Mouse (Mus musculus): ENCODE measurements around the gene Gm49361. TPM values are rescaled to one million over a fixed set of nuclear protein-coding genes. Genes with fewer than 3 reads are reported as not detected.

Gm49361 gene
- polyA plus RNA-seq, 1 experiment: not detected

GRCm38 (mm10) chr14:57730527-57730926 lies 15.4 kb downstream of the Gm49361 start:
- no peak for DNase-seq (ENCODE audit: low spot score)

- no peak for DNase-seq (ENCODE audit: low spot score)
These were observed 15.9 kb downstream of the Gm49361 start for GRCm38 (mm10) chr14:57729975-57730499.

- DNase-seq (ENCODE audit: low spot score): no peak
These were observed 16.5 kb downstream of the Gm49361 start for GRCm38 (mm10) chr14:57729364-57729763.

GRCm38 (mm10) chr14:57726172-57726571 lies 19.7 kb downstream of the Gm49361 start:
- DNase-seq (ENCODE audit: low spot score): no peak

GRCm38 (mm10) chr14:57724473-57724872 lies 21.4 kb downstream of the Gm49361 start:
- DNase-seq (ENCODE audit: low spot score): no peak

- no peak for DNase-seq (ENCODE audit: low spot score)
These were observed 27.7 kb downstream of the Gm49361 start for GRCm38 (mm10) chr14:57718245-57718644.

- no peak for DNase-seq (ENCODE audit: low spot score)
These were observed 29.2 kb downstream of the Gm49361 start for GRCm38 (mm10) chr14:57716601-57717245.

GRCm38 (mm10) chr14:57712884-57713283 lies 33.0 kb downstream of the Gm49361 start:
- no peak for DNase-seq (ENCODE audit: low spot score)

- DNase-seq (ENCODE audit: low spot score): no peak
These were observed 34.8 kb downstream of the Gm49361 start for GRCm38 (mm10) chr14:57711059-57711458.

GRCm38 (mm10) chr14:57709171-57709570 lies 36.7 kb downstream of the Gm49361 start:
- DNase-seq (ENCODE audit: low spot score): no peak

- no peak for DNase-seq (ENCODE audit: low spot score)
These were observed 37.3 kb downstream of the Gm49361 start for GRCm38 (mm10) chr14:57708580-57708979.

- DNase-seq (ENCODE audit: low spot score): no peak
These were observed 38.6 kb downstream of the Gm49361 start for GRCm38 (mm10) chr14:57707100-57707893.

GRCm38 (mm10) chr14:57706760-57707099 lies 39.2 kb downstream of the Gm49361 start:
- DNase-seq (ENCODE audit: low spot score): no peak

GRCm38 (mm10) chr14:57705759-57706158 lies 40.1 kb downstream of the Gm49361 start:
- no peak for DNase-seq (ENCODE audit: low spot score)

- no peak for DNase-seq (ENCODE audit: low spot score)
These were observed 40.8 kb downstream of the Gm49361 start for GRCm38 (mm10) chr14:57705075-57705474.

GRCm38 (mm10) chr14:57701915-57702477 lies 43.9 kb downstream of the Gm49361 start:
- no peak for DNase-seq (ENCODE audit: low spot score)

- DNase-seq (ENCODE audit: low spot score): no peak
These were observed 46.4 kb downstream of the Gm49361 start for GRCm38 (mm10) chr14:57699461-57699970.

GRCm38 (mm10) chr14:57699016-57699415 lies 46.9 kb downstream of the Gm49361 start:
- no peak for DNase-seq (ENCODE audit: low spot score)

- no peak for DNase-seq (ENCODE audit: low spot score)
These were observed 49.8 kb downstream of the Gm49361 start for GRCm38 (mm10) chr14:57696066-57696465.

GRCm38 (mm10) chr14:57695550-57695949 lies 50.4 kb downstream of the Gm49361 start:
- no peak for DNase-seq (ENCODE audit: low spot score)

- no peak for DNase-seq (ENCODE audit: low spot score)
These were observed 51.7 kb downstream of the Gm49361 start for GRCm38 (mm10) chr14:57694246-57694645.

GRCm38 (mm10) chr14:57692517-57693130 lies 53.3 kb downstream of the Gm49361 start:
- no peak for DNase-seq (ENCODE audit: low spot score)

All from urinary bladder, adult 2 months (tissue).